Mouse (Mus musculus): ENCODE results near the gene Galc. TPM values are rescaled to one million over a fixed set of nuclear protein-coding genes. Genes with fewer than 3 reads are reported as not detected.
A peak's percentile ranks its signal among the peaks of the same experiment; 100 is the strongest.

Gene Galc
- total RNA-seq (2014; rRNA removed) (4.5 and 4.7 TPM in 2 replicates), polyA plus RNA-seq (2012; rRNA removed) (2.8 and 3.5 TPM in 2 replicates)

- under 1% methylated on average over 76 of the region's 76 CpGs for WGBS
- peaks cover 1% of the 10 kb centered on the region; the same call in 1 of the 2 replicates for H3K36me3 ChIP-seq (ENCODE audit: control insufficient read depth, insufficient read depth, low read length)
Measured at GRCm38 (mm10) chr12:98258845-98259517, at the start of gene Galc. Gene Galc (minus strand): TSS chr12:98259459.

GRCm38 (mm10) chr12:98307179-98307915 lies 48.1 kb upstream of the Galc start:
- Histone ChIP-seq H3K4me3 (ENCODE audit: insufficient read depth, low read depth, low read length) (no peak overlapping the region), H3K79me2 (ENCODE audit: control insufficient read depth, insufficient read depth, low read length) (no peaks in the 10 kb centered on the region), H3K36me3 (ENCODE audit: control insufficient read depth, insufficient read depth, low read length) (no peaks in the 10 kb centered on the region), H3K27ac (replicated peaks; ENCODE audit: insufficient read depth, low read depth, low read length) (no peak overlapping the region), H3K4me1 (ENCODE audit: control insufficient read depth, insufficient read depth, low read length) (no peaks in the 10 kb centered on the region), H3K9ac (ENCODE audit: low read depth, low read length) (no peak overlapping the region), H3K27me3 (ENCODE audit: control insufficient read depth, insufficient read depth, low read length) (no peaks in the 10 kb centered on the region)
- no peak for DNase-seq (ENCODE audit: extremely low read depth, low read depth, low spot score)
- TF ChIP-seq POLR2A (IDR thresholded peaks at IDR 0.05; ENCODE audit: extremely low read depth, insufficient read depth, low read length) (no peak), CTCF (IDR thresholded peaks at IDR 0.05; ENCODE audit: low read depth, low read length) (no peak)
- 83% methylated on average over 7 of the region's 7 CpGs for WGBS

More at GRCm38 (mm10) chr12:98258845-98259517, at the start of gene Galc:
- H3K27ac ChIP-seq (replicated peaks; ENCODE audit: insufficient read depth, low read depth, low read length): peak within 1 kb of the TSS; percentile 77
- TF ChIP-seq CTCF (IDR thresholded peaks at IDR 0.05; ENCODE audit: low read depth, low read length) (no peak), POLR2A (IDR thresholded peaks at IDR 0.05; ENCODE audit: extremely low read depth, insufficient read depth, low read length) (peak; percentile 23; the same call in 1 of the 2 replicates)
- H3K79me2 ChIP-seq (ENCODE audit: control insufficient read depth, insufficient read depth, low read length): no peaks in the 10 kb centered on the region
- no peaks in the 10 kb centered on the region for H3K27me3 ChIP-seq (ENCODE audit: control insufficient read depth, insufficient read depth, low read length)
- H3K9ac ChIP-seq (ENCODE audit: low read depth, low read length): peak within 1 kb of the TSS; percentile 98
- peak; percentile 79 for DNase-seq (ENCODE audit: extremely low read depth, low read depth, low spot score)
- peak within 1 kb of the TSS; percentile 97 for H3K4me3 ChIP-seq (ENCODE audit: insufficient read depth, low read depth, low read length)
- peaks cover 2% of the 10 kb centered on the region; the same call in 1 of the 2 replicates for H3K4me1 ChIP-seq (ENCODE audit: control insufficient read depth, insufficient read depth, low read length)

GRCm38 (mm10) chr12:98303013-98303412 lies 43.8 kb upstream of the Galc start:
- WGBS: 97% methylated on average over 1 of the region's 1 CpGs
- TF ChIP-seq CTCF (IDR thresholded peaks at IDR 0.05; ENCODE audit: low read depth, low read length) (no peak), POLR2A (IDR thresholded peaks at IDR 0.05; ENCODE audit: extremely low read depth, insufficient read depth, low read length) (no peak)
- H3K27me3 ChIP-seq (ENCODE audit: control insufficient read depth, insufficient read depth, low read length): no peaks in the 10 kb centered on the region
- no peaks in the 10 kb centered on the region for H3K79me2 ChIP-seq (ENCODE audit: control insufficient read depth, insufficient read depth, low read length)
- no peaks in the 10 kb centered on the region for H3K36me3 ChIP-seq (ENCODE audit: control insufficient read depth, insufficient read depth, low read length)
- no peak overlapping the region for H3K27ac ChIP-seq (replicated peaks; ENCODE audit: insufficient read depth, low read depth, low read length)
- no peaks in the 10 kb centered on the region for H3K4me1 ChIP-seq (ENCODE audit: control insufficient read depth, insufficient read depth, low read length)
- no peak overlapping the region for H3K9ac ChIP-seq (ENCODE audit: low read depth, low read length)
- no peak overlapping the region for H3K4me3 ChIP-seq (ENCODE audit: insufficient read depth, low read depth, low read length)
- DNase-seq (ENCODE audit: extremely low read depth, low read depth, low spot score): no peak

- no peak for TF ChIP-seq POLR2A (IDR thresholded peaks at IDR 0.05; ENCODE audit: extremely low read depth, insufficient read depth, low read length)
- TF ChIP-seq CTCF (IDR thresholded peaks at IDR 0.05; ENCODE audit: low read depth, low read length): no peak
- 68% methylated on average over 5 of the region's 5 CpGs for WGBS
- no peak for DNase-seq (ENCODE audit: extremely low read depth, low read depth, low spot score)
Measured at GRCm38 (mm10) chr12:98301980-98302379, 42.7 kb upstream of the Galc start.

GRCm38 (mm10) chr12:98294241-98294640 lies 35.0 kb upstream of the Galc start:
- H3K4me1 ChIP-seq (ENCODE audit: control insufficient read depth, insufficient read depth, low read length): no peaks in the 10 kb centered on the region
- H3K27ac ChIP-seq (replicated peaks; ENCODE audit: insufficient read depth, low read depth, low read length): no peak overlapping the region
- DNase-seq (ENCODE audit: extremely low read depth, low read depth, low spot score): no peak
- no peaks in the 10 kb centered on the region for H3K79me2 ChIP-seq (ENCODE audit: control insufficient read depth, insufficient read depth, low read length)
- WGBS: 84% methylated on average over 2 of the region's 2 CpGs
- no peaks in the 10 kb centered on the region for H3K36me3 ChIP-seq (ENCODE audit: control insufficient read depth, insufficient read depth, low read length)
- TF ChIP-seq CTCF (IDR thresholded peaks at IDR 0.05; ENCODE audit: low read depth, low read length) (no peak), POLR2A (IDR thresholded peaks at IDR 0.05; ENCODE audit: extremely low read depth, insufficient read depth, low read length) (no peak)
- no peak overlapping the region for H3K4me3 ChIP-seq (ENCODE audit: insufficient read depth, low read depth, low read length)
- no peaks in the 10 kb centered on the region for H3K27me3 ChIP-seq (ENCODE audit: control insufficient read depth, insufficient read depth, low read length)
- H3K9ac ChIP-seq (ENCODE audit: low read depth, low read length): no peak overlapping the region

More at GRCm38 (mm10) chr12:98301980-98302379, 42.7 kb upstream of the Galc start:
- Histone ChIP-seq H3K4me1 (ENCODE audit: control insufficient read depth, insufficient read depth, low read length) (no peaks in the 10 kb centered on the region), H3K4me3 (ENCODE audit: insufficient read depth, low read depth, low read length) (no peak overlapping the region), H3K79me2 (ENCODE audit: control insufficient read depth, insufficient read depth, low read length) (no peaks in the 10 kb centered on the region), H3K9ac (ENCODE audit: low read depth, low read length) (no peak overlapping the region), H3K27ac (replicated peaks; ENCODE audit: insufficient read depth, low read depth, low read length) (no peak overlapping the region), H3K36me3 (ENCODE audit: control insufficient read depth, insufficient read depth, low read length) (no peaks in the 10 kb centered on the region), H3K27me3 (ENCODE audit: control insufficient read depth, insufficient read depth, low read length) (no peaks in the 10 kb centered on the region)
